Mouse (Mus musculus) gastrocnemius, postnatal 25 days (tissue): Measurements from ENCODE around the gene Fam171b. TPM values are rescaled to one million over a fixed set of nuclear protein-coding genes. Genes with fewer than 3 reads are reported as not detected.

ENCODE experiments used
- DNase-seq: peaks from one replicate; pipeline ENCODE4 v3.0.0; 2022
- total RNA-seq, 2 experiments: library from RNA; stranded (reverse); gene quantifications; 1 replicate in 1 of 2; 2 replicates in 1 of 2; pipeline ENCODE4 v1.2.3; 2021

The Fam171b gene
- total RNA-seq, 2 experiments from 2014 or later = 1.2 to 3.1 TPM

GRCm38 (mm10) chr2:83893701-83894100 lies 81.3 kb downstream of the Fam171b start:
- DNase-seq = no peak

- DNase-seq = no peak
Measured at GRCm38 (mm10) chr2:83901896-83902540, 89.6 kb downstream of the Fam171b start.

GRCm38 (mm10) chr2:83929478-83930088 lies 117.1 kb downstream of the Fam171b start:
- no peak for DNase-seq

Other genes with a start within 250 kb of the Fam171b start
- 10 to 100 TPM; 50.4 to 57.5 TPM for gene Zc3h15, start 168.2 kb upstream of the Fam171b start, total RNA-seq
- 10 to 100 TPM; 44.2 to 45.6 TPM for gene Itgav, start 88.2 kb upstream of the Fam171b start, total RNA-seq
- gene Zswim2, start 128.6 kb downstream of the Fam171b start, total RNA-seq = not detected
- under 1 TPM; 0.64 to 0.70 TPM for gene Gm13698, start 143.1 kb downstream of the Fam171b start, total RNA-seq
- gene Gm13693, start 148.9 kb downstream of the Fam171b start, total RNA-seq = under 1 TPM; 0.64 to 0.70 TPM
- gene Gm13695, start 154.7 kb downstream of the Fam171b start, total RNA-seq = under 1 TPM in 1 of 2 experiments, not detected in 1; 0.70 TPM
- gene Gm13696, start 160.5 kb downstream of the Fam171b start, total RNA-seq = under 1 TPM; 0.64 to 0.70 TPM
- gene Gm13694, start 166.3 kb downstream of the Fam171b start, total RNA-seq = under 1 TPM; 0.64 to 0.70 TPM
- gene Gm13697, start 172.1 kb downstream of the Fam171b start, total RNA-seq = under 1 TPM; 0.64 to 0.70 TPM
- under 1 TPM; 0.64 to 0.70 TPM for gene Gm13691, start 177.9 kb downstream of the Fam171b start, total RNA-seq